Mouse (Mus musculus) E14TG2a.4 (cell line): Measurements from ENCODE around the gene Barhl2.

ENCODE experiments used
- CTCF ChIP-seq: conservative IDR thresholded peaks from 2 replicates; pipeline ENCODE4 v1.5.1; 2014; ENCODE audit warnings: low read length
- NANOG ChIP-seq: IDR thresholded peaks from 2 replicates; pipeline ENCODE4 v1.6.1; 2014; ENCODE audit warnings: borderline replicate concordance, low read length, mixed read lengths
- POU5F1 ChIP-seq: IDR thresholded peaks from 2 replicates; pipeline ENCODE4 v1.6.1; 2014; ENCODE audit warnings: low read length, borderline replicate concordance

GRCm38 (mm10) chr5:106461431-106461830 is 3.5 kb upstream of the Barhl2 start:
- no peak for TF ChIP-seq CTCF
- no peak for TF ChIP-seq POU5F1
- TF ChIP-seq NANOG = no peak
